Mouse (Mus musculus) liver, embryonic 15.5 days (tissue): ENCODE data around the gene Rpl23a. TPM values are rescaled to one million over a fixed set of nuclear protein-coding genes. Genes with fewer than 3 reads are reported as not detected.
"Not testable (repeated sequence)": the region's sequence is repeated elsewhere in the genome, so short reads cannot be mapped to it uniquely, and the experiment has no call there.

Source experiments
- ATAC-seq: fragments of 200-750 bp; cut with Nextera tagmentation; 2 replicates; pipeline ENCODE4 v1.8.0; 2017; ENCODE audit warnings: moderate number of reproducible peaks, mild to moderate bottlenecking, moderate library complexity; ENCODE audit not compliant: insufficient read depth
- H3K27ac ChIP-seq: fragments of 300-500 bp; sonication (generic); replicated peaks from 2 replicates; pipeline ENCODE4 v1.5.1; 2015; ENCODE audit warnings: mild to moderate bottlenecking, inconsistent platforms
- H3K27me3 ChIP-seq: fragments of 300-500 bp; sonication (generic); 2 replicates; pipeline ENCODE4 v1.6.1; 2015; ENCODE audit warnings: mild to moderate bottlenecking, inconsistent platforms
- H3K36me3 ChIP-seq: fragments of 300-500 bp; sonication (generic); replicated peaks from 2 replicates; pipeline ENCODE4 v1.6.1; 2015; ENCODE audit warnings: moderate library complexity, mild to moderate bottlenecking, inconsistent platforms
- H3K4me1 ChIP-seq: fragments of 300-500 bp; sonication (generic); replicated peaks from 2 replicates; pipeline ENCODE4 v1.6.1; 2015; ENCODE audit warnings: inconsistent platforms
- H3K4me2 ChIP-seq: fragments of 300-500 bp; sonication (generic); 2 replicates; pipeline ENCODE4 v1.6.1; 2015; ENCODE audit warnings: moderate library complexity, mild to moderate bottlenecking, inconsistent platforms
- H3K4me3 ChIP-seq: fragments of 300-500 bp; sonication (generic); replicated peaks from 2 replicates; pipeline ENCODE4 v1.5.1; 2015; ENCODE audit warnings: mild to moderate bottlenecking, inconsistent platforms
- H3K9ac ChIP-seq: fragments of 300-500 bp; sonication (generic); 2 replicates; pipeline ENCODE4 v1.6.1; 2015; ENCODE audit warnings: moderate library complexity, mild to moderate bottlenecking, inconsistent platforms
- H3K9me3 ChIP-seq: fragments of 300-500 bp; sonication (generic); replicated peaks from 2 replicates; pipeline ENCODE4 v1.6.1; 2016; ENCODE audit warnings: inconsistent platforms
- WGBS: fragments of 180-500 bp; shearing (Covaris S2); methylation state at CpG from one replicate; pipeline ENCODE4 v1.1.7; 2015; ENCODE audit warnings: mixed read lengths; ENCODE audit not compliant: insufficient replicate concordance; 5-methylcytosine and 5-hydroxymethylcytosine counted together
- microRNA-seq: library from miRNA; unstranded; fragments of <30 nt; microRNA quantifications from one replicate; pipeline ENCODE4, GENCODE M21; 2016
- polyA plus RNA-seq: library from polyadenylated mRNA; unstranded; fragments of >200 nt; fragmentation: Nextera tagmentation; extraction: Ambion mirVana; gene quantifications from 2 replicates; pipeline ENCODE4 v1.2.1, GENCODE M21; 2015

Rpl23a gene
- polyA plus RNA-seq, 1 experiment from 2014 or later: 671 TPM

GRCm38 (mm10) chr11:78138023-78138422, 45.4 kb downstream of the Rpl23a start:
- WGBS: 74% methylated on average over 3 of the region's 3 CpGs
- 0 out of 2 replicates have a peak overlapping the region, but pooled peaks have one; percentile 25 for H3K27ac ChIP-seq
- peaks cover 71% of the 10 kb centered on the region for H3K4me1 ChIP-seq

GRCm38 (mm10) chr11:78137584-78137983, 45.8 kb downstream of the Rpl23a start:
- peaks cover 75% of the 10 kb centered on the region for H3K4me1 ChIP-seq
- H3K36me3 ChIP-seq: no peaks in the 10 kb centered on the region
- no peak overlapping the region for H3K27ac ChIP-seq
- no peaks in the 10 kb centered on the region for H3K9me3 ChIP-seq
- no peak overlapping the region for H3K4me3 ChIP-seq
- peak; percentile 10; the same call in 1 of the 2 replicates for ATAC-seq
- H3K4me2 ChIP-seq: no peak overlapping the region
- H3K9ac ChIP-seq: no peak overlapping the region
- WGBS: 70% methylated on average over 4 of the region's 4 CpGs
- H3K27me3 ChIP-seq: no peaks in the 10 kb centered on the region

More at GRCm38 (mm10) chr11:78138023-78138422, 45.4 kb downstream of the Rpl23a start:
- Histone ChIP-seq H3K4me2 (no peak overlapping the region), H3K27me3 (no peaks in the 10 kb centered on the region), H3K9me3 (no peaks in the 10 kb centered on the region), H3K4me3 (no peak overlapping the region), H3K9ac (no peak overlapping the region), H3K36me3 (0 out of 2 replicates have a peak, but pooled peaks cover 2% of the 10 kb centered on the region)
- ATAC-seq: 0 out of 2 replicates have a peak, but pooled peaks have one; percentile 10

GRCm38 (mm10) chr11:78136132-78136531, 47.3 kb downstream of the Rpl23a start:
- Histone ChIP-seq H3K4me3 (no peak overlapping the region), H3K9ac (no peak overlapping the region), H3K4me2 (no peak overlapping the region), H3K9me3 (no peaks in the 10 kb centered on the region), H3K36me3 (no peaks in the 10 kb centered on the region), H3K27me3 (no peaks in the 10 kb centered on the region), H3K4me1 (peaks cover 71% of the 10 kb centered on the region), H3K27ac (no peak overlapping the region)
- no peak for ATAC-seq
- 23% methylated on average over 1 of the region's 1 CpGs for WGBS

GRCm38 (mm10) chr11:78135314-78135713, 48.1 kb downstream of the Rpl23a start:
- peaks cover 67% of the 10 kb centered on the region for H3K4me1 ChIP-seq
- 66% methylated on average over 7 of the region's 7 CpGs for WGBS

GRCm38 (mm10) chr11:78134344-78134743, 49.0 kb downstream of the Rpl23a start:
- Histone ChIP-seq H3K36me3 (0 out of 2 replicates have a peak, but pooled peaks cover under 1% of the 10 kb centered on the region), H3K4me2 (no peak overlapping the region), H3K4me3 (no peak overlapping the region), H3K9me3 (no peaks in the 10 kb centered on the region), H3K9ac (no peak overlapping the region), H3K27ac (peak overlapping the region; percentile 16; the same call in 1 of the 2 replicates), H3K4me1 (peaks cover 70% of the 10 kb centered on the region), H3K27me3 (no peaks in the 10 kb centered on the region)
- 46% methylated on average over 3 of the region's 3 CpGs for WGBS
- ATAC-seq: no peak; the same call in 1 of the 2 replicates

More at GRCm38 (mm10) chr11:78135314-78135713, 48.1 kb downstream of the Rpl23a start:
- not testable (repeated sequence) for ATAC-seq, H3K9ac ChIP-seq, H3K27me3 ChIP-seq, H3K27ac ChIP-seq, H3K9me3 ChIP-seq, H3K36me3 ChIP-seq, H3K4me2 ChIP-seq, H3K4me3 ChIP-seq

GRCm38 (mm10) chr11:78133915-78134314, 49.5 kb downstream of the Rpl23a start:
- no peaks in the 10 kb centered on the region for H3K27me3 ChIP-seq
- WGBS: 28% methylated on average over 6 of the region's 6 CpGs
- H3K27ac ChIP-seq: peak overlapping the region; percentile 16; the same call in 1 of the 2 replicates
- H3K36me3 ChIP-seq: 0 out of 2 replicates have a peak, but pooled peaks cover 3% of the 10 kb centered on the region
- no peak overlapping the region for H3K9ac ChIP-seq
- no peak overlapping the region for H3K4me3 ChIP-seq
- no peaks in the 10 kb centered on the region for H3K9me3 ChIP-seq
- ATAC-seq: no peak
- peaks cover 72% of the 10 kb centered on the region for H3K4me1 ChIP-seq
- no peak overlapping the region for H3K4me2 ChIP-seq

Small RNAs within 50 kb of the gene (microRNA-seq; reads per million reads assigned to microRNA genes)
- 1.8 reads per million for gene Mir7653

Other genes with a start within 250 kb of the Rpl23a start
- gene Phf12, start 200.8 kb downstream of the Rpl23a start, polyA plus RNA-seq: 5.5 and 8.5 TPM in 2 replicates
- gene Dhrs13, start 151.3 kb downstream of the Rpl23a start, polyA plus RNA-seq: 14.9 and 16.3 TPM in 2 replicates
- 25.1 and 27.3 TPM in 2 replicates for gene Flot2, start 145.7 kb downstream of the Rpl23a start, polyA plus RNA-seq
- gene Eral1, start 103.2 kb downstream of the Rpl23a start, polyA plus RNA-seq: 13.8 and 13.9 TPM in 2 replicates
- gene Fam222b, start 88.9 kb downstream of the Rpl23a start, polyA plus RNA-seq: 4.2 and 4.3 TPM in 2 replicates
- 27.5 and 32.4 TPM in 2 replicates for gene Traf4, start 18.0 kb downstream of the Rpl23a start, polyA plus RNA-seq
- gene Nek8, start 6.9 kb downstream of the Rpl23a start, polyA plus RNA-seq: 8.1 and 11.4 TPM in 2 replicates
- 43.3 and 44.5 TPM in 2 replicates for gene Tlcd1, start 6.9 kb downstream of the Rpl23a start, polyA plus RNA-seq
- gene Rab34, start 4.8 kb upstream of the Rpl23a start, polyA plus RNA-seq: 15.2 and 16.3 TPM in 2 replicates
- gene Proca1, start 9.8 kb upstream of the Rpl23a start, polyA plus RNA-seq: 0.24 and 0.55 TPM in 2 replicates
- 29.0 and 33.7 TPM in 2 replicates for gene Sdf2, start 62.2 kb upstream of the Rpl23a start, polyA plus RNA-seq
- 9.5 and 9.8 TPM in 2 replicates for gene Supt6, start 62.4 kb upstream of the Rpl23a start, polyA plus RNA-seq
- gene 2610507B11Rik, start 78.2 kb upstream of the Rpl23a start, polyA plus RNA-seq: 24.8 and 28.4 TPM in 2 replicates
- 0.22 TPM in 1 of 2 replicates, not detected in the other for gene BC030499, start 107.3 kb upstream of the Rpl23a start, polyA plus RNA-seq
- gene Spag5, start 117.9 kb upstream of the Rpl23a start, polyA plus RNA-seq: 34.8 and 35.0 TPM in 2 replicates
- gene Aldoc, start 139.4 kb upstream of the Rpl23a start, polyA plus RNA-seq: 10.5 and 13.3 TPM in 2 replicates
- 31.1 and 33.3 TPM in 2 replicates for gene Pigs, start 144.8 kb upstream of the Rpl23a start, polyA plus RNA-seq
- gene Unc119, start 159.9 kb upstream of the Rpl23a start, polyA plus RNA-seq: 27.4 and 29.4 TPM in 2 replicates
- not detected in 2 replicates for gene Foxn1, start 203.0 kb upstream of the Rpl23a start, polyA plus RNA-seq
- 0.05 TPM in 1 of 2 replicates, not detected in the other for gene Slc13a2, start 238.6 kb upstream of the Rpl23a start, polyA plus RNA-seq